Mouse (Mus musculus): ENCODE measurements around the gene Lmtk2. TPM values are rescaled to one million over a fixed set of nuclear protein-coding genes. Genes with fewer than 3 reads are reported as not detected.

The Lmtk2 gene
- 5.2 and 5.6 TPM in 2 replicates for polyA plus RNA-seq (2014; fragmentation: Nextera tagmentation; extraction: Ambion mirVana)

- Histone ChIP-seq H3K4me3 (ENCODE audit: low read depth, low read length) (peak within 1 kb of the TSS; percentile 96), H3K27ac (ENCODE audit: low read length) (peak within 1 kb of the TSS; percentile 67), H3K36me3 (ENCODE audit: control insufficient read depth, insufficient read depth, low read length) (no peaks in the 10 kb centered on the region), H3K9me3 (ENCODE audit: control insufficient read depth, low read depth, low read length) (no peaks in the 10 kb centered on the region), H3K4me2 (replicated peaks; ENCODE audit: low read depth, low read length) (peak within 1 kb of the TSS; percentile 80), H3K9ac (replicated peaks; ENCODE audit: low read depth, low read length) (peak within 1 kb of the TSS; percentile 81), H3K27me3 (ENCODE audit: control insufficient read depth, insufficient read depth, low read length) (no peaks in the 10 kb centered on the region), H3K4me1 (ENCODE audit: control insufficient read depth, insufficient read depth, low read length) (peaks cover under 1% of the 10 kb centered on the region; the same call in 1 of the 2 replicates)
- WGBS: under 1% methylated on average over 87 of the region's 90 CpGs
- ATAC-seq (ENCODE audit: insufficient number of reproducible peaks, insufficient read depth, low FRiP score, low read depth): peak; percentile 100
These were observed at the start of gene Lmtk2 for GRCm38 (mm10) chr5:144100149-144100935. TSS of gene Lmtk2 (plus strand) at chr5:144100436.

GRCm38 (mm10) chr5:144051268-144051667 is 49.0 kb upstream of the Lmtk2 start:
- no peak overlapping the region for H3K4me2 ChIP-seq (replicated peaks; ENCODE audit: low read depth, low read length)
- no peaks in the 10 kb centered on the region for H3K36me3 ChIP-seq (ENCODE audit: control insufficient read depth, insufficient read depth, low read length)
- no peaks in the 10 kb centered on the region for H3K4me1 ChIP-seq (ENCODE audit: control insufficient read depth, insufficient read depth, low read length)
- ATAC-seq (ENCODE audit: insufficient number of reproducible peaks, insufficient read depth, low FRiP score, low read depth): no peak
- no peak overlapping the region for H3K4me3 ChIP-seq (ENCODE audit: low read depth, low read length)
- H3K9ac ChIP-seq (replicated peaks; ENCODE audit: low read depth, low read length): no peak overlapping the region
- H3K9me3 ChIP-seq (ENCODE audit: control insufficient read depth, low read depth, low read length): no peaks in the 10 kb centered on the region
- H3K27me3 ChIP-seq (ENCODE audit: control insufficient read depth, insufficient read depth, low read length): no peaks in the 10 kb centered on the region
- no peak overlapping the region for H3K27ac ChIP-seq (ENCODE audit: low read length)

GRCm38 (mm10) chr5:144053450-144053849 is 46.8 kb upstream of the Lmtk2 start:
- no peaks in the 10 kb centered on the region for H3K36me3 ChIP-seq (ENCODE audit: control insufficient read depth, insufficient read depth, low read length)
- H3K4me2 ChIP-seq (replicated peaks; ENCODE audit: low read depth, low read length): no peak overlapping the region
- no peaks in the 10 kb centered on the region for H3K4me1 ChIP-seq (ENCODE audit: control insufficient read depth, insufficient read depth, low read length)
- H3K27ac ChIP-seq (ENCODE audit: low read length): no peak overlapping the region
- no peaks in the 10 kb centered on the region for H3K9me3 ChIP-seq (ENCODE audit: control insufficient read depth, low read depth, low read length)
- H3K27me3 ChIP-seq (ENCODE audit: control insufficient read depth, insufficient read depth, low read length): no peaks in the 10 kb centered on the region
- no peak overlapping the region for H3K9ac ChIP-seq (replicated peaks; ENCODE audit: low read depth, low read length)
- no peak for ATAC-seq (ENCODE audit: insufficient number of reproducible peaks, insufficient read depth, low FRiP score, low read depth)
- no peak overlapping the region for H3K4me3 ChIP-seq (ENCODE audit: low read depth, low read length)
- WGBS: 33% methylated on average over 3 of the region's 3 CpGs

GRCm38 (mm10) chr5:144054340-144054739 is 45.9 kb upstream of the Lmtk2 start:
- Histone ChIP-seq H3K27ac (ENCODE audit: low read length) (no peak overlapping the region), H3K27me3 (ENCODE audit: control insufficient read depth, insufficient read depth, low read length) (no peaks in the 10 kb centered on the region), H3K4me2 (replicated peaks; ENCODE audit: low read depth, low read length) (no peak overlapping the region), H3K4me3 (ENCODE audit: low read depth, low read length) (no peak overlapping the region), H3K36me3 (ENCODE audit: control insufficient read depth, insufficient read depth, low read length) (no peaks in the 10 kb centered on the region), H3K4me1 (ENCODE audit: control insufficient read depth, insufficient read depth, low read length) (no peaks in the 10 kb centered on the region), H3K9ac (replicated peaks; ENCODE audit: low read depth, low read length) (no peak overlapping the region), H3K9me3 (ENCODE audit: control insufficient read depth, low read depth, low read length) (no peaks in the 10 kb centered on the region)
- WGBS: 87% methylated on average over 6 of the region's 6 CpGs
- no peak for ATAC-seq (ENCODE audit: insufficient number of reproducible peaks, insufficient read depth, low FRiP score, low read depth)

GRCm38 (mm10) chr5:144064093-144064492 is 36.1 kb upstream of the Lmtk2 start:
- 69% methylated on average over 5 of the region's 5 CpGs for WGBS
- no peak overlapping the region for H3K9ac ChIP-seq (replicated peaks; ENCODE audit: low read depth, low read length)
- H3K4me3 ChIP-seq (ENCODE audit: low read depth, low read length): no peak overlapping the region
- no peak overlapping the region for H3K27ac ChIP-seq (ENCODE audit: low read length)
- no peaks in the 10 kb centered on the region for H3K27me3 ChIP-seq (ENCODE audit: control insufficient read depth, insufficient read depth, low read length)
- H3K4me1 ChIP-seq (ENCODE audit: control insufficient read depth, insufficient read depth, low read length): no peaks in the 10 kb centered on the region
- no peak for ATAC-seq (ENCODE audit: insufficient number of reproducible peaks, insufficient read depth, low FRiP score, low read depth)
- no peaks in the 10 kb centered on the region for H3K9me3 ChIP-seq (ENCODE audit: control insufficient read depth, low read depth, low read length)
- H3K36me3 ChIP-seq (ENCODE audit: control insufficient read depth, insufficient read depth, low read length): no peaks in the 10 kb centered on the region
- H3K4me2 ChIP-seq (replicated peaks; ENCODE audit: low read depth, low read length): no peak overlapping the region

- WGBS: 86% methylated on average over 2 of the region's 2 CpGs
- no peaks in the 10 kb centered on the region for H3K9me3 ChIP-seq (ENCODE audit: control insufficient read depth, low read depth, low read length)
- no peak overlapping the region for H3K4me2 ChIP-seq (replicated peaks; ENCODE audit: low read depth, low read length)
- H3K4me1 ChIP-seq (ENCODE audit: control insufficient read depth, insufficient read depth, low read length): no peaks in the 10 kb centered on the region
- no peak overlapping the region for H3K9ac ChIP-seq (replicated peaks; ENCODE audit: low read depth, low read length)
- H3K27ac ChIP-seq (ENCODE audit: low read length): no peak overlapping the region
- H3K36me3 ChIP-seq (ENCODE audit: control insufficient read depth, insufficient read depth, low read length): no peaks in the 10 kb centered on the region
- no peaks in the 10 kb centered on the region for H3K27me3 ChIP-seq (ENCODE audit: control insufficient read depth, insufficient read depth, low read length)
- no peak overlapping the region for H3K4me3 ChIP-seq (ENCODE audit: low read depth, low read length)
- ATAC-seq (ENCODE audit: insufficient number of reproducible peaks, insufficient read depth, low FRiP score, low read depth): no peak
These were observed 34.2 kb upstream of the Lmtk2 start for GRCm38 (mm10) chr5:144066036-144066435.

- H3K27me3 ChIP-seq (ENCODE audit: control insufficient read depth, insufficient read depth, low read length): no peaks in the 10 kb centered on the region
- no peaks in the 10 kb centered on the region for H3K36me3 ChIP-seq (ENCODE audit: control insufficient read depth, insufficient read depth, low read length)
- H3K9ac ChIP-seq (replicated peaks; ENCODE audit: low read depth, low read length): no peak overlapping the region
- H3K9me3 ChIP-seq (ENCODE audit: control insufficient read depth, low read depth, low read length): no peaks in the 10 kb centered on the region
- no peak for ATAC-seq (ENCODE audit: insufficient number of reproducible peaks, insufficient read depth, low FRiP score, low read depth)
- no peak overlapping the region for H3K27ac ChIP-seq (ENCODE audit: low read length)
- H3K4me2 ChIP-seq (replicated peaks; ENCODE audit: low read depth, low read length): no peak overlapping the region
- H3K4me1 ChIP-seq (ENCODE audit: control insufficient read depth, insufficient read depth, low read length): no peaks in the 10 kb centered on the region
- no peak overlapping the region for H3K4me3 ChIP-seq (ENCODE audit: low read depth, low read length)
- WGBS: 80% methylated on average over 1 of the region's 1 CpGs
These were observed 30.2 kb upstream of the Lmtk2 start for GRCm38 (mm10) chr5:144070064-144070463.

- Histone ChIP-seq H3K27me3 (ENCODE audit: control insufficient read depth, insufficient read depth, low read length) (no peaks in the 10 kb centered on the region), H3K4me3 (ENCODE audit: low read depth, low read length) (no peak overlapping the region), H3K9ac (replicated peaks; ENCODE audit: low read depth, low read length) (no peak overlapping the region), H3K36me3 (ENCODE audit: control insufficient read depth, insufficient read depth, low read length) (no peaks in the 10 kb centered on the region), H3K9me3 (ENCODE audit: control insufficient read depth, low read depth, low read length) (no peaks in the 10 kb centered on the region), H3K27ac (ENCODE audit: low read length) (no peak overlapping the region), H3K4me1 (ENCODE audit: control insufficient read depth, insufficient read depth, low read length) (no peaks in the 10 kb centered on the region), H3K4me2 (replicated peaks; ENCODE audit: low read depth, low read length) (no peak overlapping the region)
- ATAC-seq (ENCODE audit: insufficient number of reproducible peaks, insufficient read depth, low FRiP score, low read depth): no peak
- WGBS: 33% methylated on average over 1 of the region's 1 CpGs
These were observed 29.0 kb upstream of the Lmtk2 start for GRCm38 (mm10) chr5:144071249-144071648.

GRCm38 (mm10) chr5:144077541-144077940 is 22.7 kb upstream of the Lmtk2 start:
- no peak for ATAC-seq (ENCODE audit: insufficient number of reproducible peaks, insufficient read depth, low FRiP score, low read depth)

More at GRCm38 (mm10) chr5:144077541-144077940, 22.7 kb upstream of the Lmtk2 start:
- no peaks in the 10 kb centered on the region for H3K4me1 ChIP-seq (ENCODE audit: control insufficient read depth, insufficient read depth, low read length)
- H3K4me3 ChIP-seq (ENCODE audit: low read depth, low read length): no peak overlapping the region
- 81% methylated on average over 1 of the region's 1 CpGs for WGBS
- no peak overlapping the region for H3K4me2 ChIP-seq (replicated peaks; ENCODE audit: low read depth, low read length)
- no peak overlapping the region for H3K9ac ChIP-seq (replicated peaks; ENCODE audit: low read depth, low read length)
- H3K9me3 ChIP-seq (ENCODE audit: control insufficient read depth, low read depth, low read length): no peaks in the 10 kb centered on the region; the same call in 1 of the 2 replicates
- H3K36me3 ChIP-seq (ENCODE audit: control insufficient read depth, insufficient read depth, low read length): no peaks in the 10 kb centered on the region
- no peak overlapping the region for H3K27ac ChIP-seq (ENCODE audit: low read length)
- no peaks in the 10 kb centered on the region for H3K27me3 ChIP-seq (ENCODE audit: control insufficient read depth, insufficient read depth, low read length)
